ENCODE assay signal across 8 mouse cellular contexts in the genomic region with DNA sequence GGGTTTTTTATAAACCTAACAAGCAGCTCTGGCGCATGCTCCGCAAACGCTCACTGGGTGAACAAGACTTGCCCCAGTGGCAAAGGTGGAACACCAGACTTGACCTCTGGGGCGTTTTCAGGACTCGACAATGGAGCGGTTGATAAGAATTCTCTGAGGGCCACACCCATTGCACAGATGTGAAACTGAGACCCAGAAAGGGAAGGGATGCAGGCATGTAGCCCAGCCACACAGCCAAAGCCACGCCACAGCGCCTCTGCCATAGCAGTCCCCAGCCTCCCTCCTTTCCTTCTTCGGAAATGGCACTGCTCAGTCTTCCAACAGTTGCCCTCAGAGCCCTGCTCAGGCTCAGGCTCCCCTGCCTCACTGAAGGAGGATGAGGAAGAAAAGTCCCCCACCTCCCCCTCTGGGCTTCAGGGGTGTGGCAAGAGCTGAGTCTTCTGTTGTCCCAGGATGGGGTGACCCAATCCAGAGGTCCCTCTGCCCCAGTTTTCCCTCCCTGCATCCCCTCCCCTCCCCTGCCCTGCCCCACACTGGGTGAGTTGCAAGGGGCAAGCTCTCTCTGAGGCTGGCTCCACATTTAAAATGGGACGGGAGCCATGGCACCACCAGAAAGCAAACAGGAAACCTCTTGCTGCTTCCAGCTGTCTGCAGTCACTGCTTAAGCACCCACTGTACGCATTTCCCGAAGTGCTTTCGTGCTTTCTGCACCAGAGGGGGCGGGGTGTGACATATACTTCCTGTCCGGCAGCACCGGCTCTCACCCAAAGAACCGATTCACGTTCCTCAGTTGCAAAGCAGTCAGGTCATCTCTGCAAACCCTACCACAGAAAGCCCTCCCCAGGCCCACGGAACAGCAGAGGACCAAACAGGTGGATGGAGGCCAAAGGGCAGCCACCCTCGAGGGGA.
A peak's percentile ranks its signal among the peaks of the same experiment; 100 is the strongest.
DNase-seq lines count a peak whose midpoint lies in the region; ATAC-seq lines count a peak whose summit lies in the region.

No protein-coding gene starts in this region.

- H3K36me3 ChIP-seq in embryonic facial prominence, embryonic 11.5 days (replicated peaks; ENCODE audit: control insufficient read depth, insufficient read depth, low read depth, low read length), result no peaks in the 10 kb centered on the region
- H3K36me3 ChIP-seq in limb, embryonic 11.5 days (ENCODE audit: control insufficient read depth, insufficient read depth, low read length), result no peaks in the 10 kb centered on the region
- H3K36me3 ChIP-seq in midbrain, embryonic 11.5 days (ENCODE audit: control insufficient read depth, insufficient read depth, low read length), result no peaks in the 10 kb centered on the region
- no peaks in the 10 kb centered on the region for H3K36me3 ChIP-seq in stomach, embryonic 15.5 days

- H3K9me3 ChIP-seq in embryonic facial prominence, embryonic 11.5 days (replicated peaks; ENCODE audit: control insufficient read depth, low read length), result no peaks in the 10 kb centered on the region
- H3K9me3 ChIP-seq in limb, embryonic 11.5 days (ENCODE audit: control insufficient read depth, low read length), result no peaks in the 10 kb centered on the region
- no peaks in the 10 kb centered on the region for H3K9me3 ChIP-seq in midbrain, embryonic 11.5 days (ENCODE audit: control insufficient read depth, low read length)
- H3K9me3 ChIP-seq in stomach, embryonic 15.5 days, result no peaks in the 10 kb centered on the region

- DNase-seq in adrenal gland, postnatal 10 days, result peak; percentile 57
- DNase-seq in adrenal gland, postnatal 25 days, result no peak
- DNase-seq in embryonic facial prominence, embryonic 11.5 days (ENCODE audit: low spot score), result peak; percentile 24
- peak; percentile 59 for DNase-seq in heart, postnatal 4 days
- peak; percentile 43 for DNase-seq in limb, embryonic 11.5 days (ENCODE audit: low spot score)
- peak; percentile 80 for DNase-seq in midbrain, embryonic 11.5 days (ENCODE audit: low spot score, missing footprints)
- no peak for DNase-seq in gastrocnemius, adult 18-20 months (ENCODE audit: low spot score)

- H3K4me1 ChIP-seq in embryonic facial prominence, embryonic 11.5 days (ENCODE audit: control insufficient read depth, insufficient read depth, low read length), result peaks cover 7% of the 10 kb centered on the region; the same call in 1 of the 2 replicates
- H3K4me1 ChIP-seq in limb, embryonic 11.5 days (ENCODE audit: control insufficient read depth, insufficient read depth, low read length), result peaks cover 15% of the 10 kb centered on the region
- peaks cover 7% of the 10 kb centered on the region; the same call in 1 of the 2 replicates for H3K4me1 ChIP-seq in midbrain, embryonic 11.5 days (ENCODE audit: control insufficient read depth, insufficient read depth, low read length)
- H3K4me1 ChIP-seq in stomach, embryonic 15.5 days, result peaks cover 28% of the 10 kb centered on the region

- H3K4me3 ChIP-seq in embryonic facial prominence, embryonic 11.5 days (ENCODE audit: low read depth, low read length), result peak overlapping the region; percentile 11; the same call in 1 of the 2 replicates
- peak overlapping the region; percentile 12; the same call in 1 of the 2 replicates for H3K4me3 ChIP-seq in limb, embryonic 11.5 days (ENCODE audit: low read depth, low read length)
- no peak overlapping the region for H3K4me3 ChIP-seq in midbrain, embryonic 11.5 days (ENCODE audit: low read depth, low read length)
- peak overlapping the region; percentile 39 for H3K4me3 ChIP-seq in stomach, embryonic 15.5 days (replicated peaks)

- ATAC-seq in embryonic facial prominence, embryonic 11.5 days (replicated peaks; ENCODE audit: insufficient number of reproducible peaks, low FRiP score, low TSS enrichment, low read depth), result no peak
- ATAC-seq in limb, embryonic 11.5 days (ENCODE audit: insufficient number of reproducible peaks, low FRiP score, low TSS enrichment, low read depth), result no peak
- ATAC-seq in midbrain, embryonic 11.5 days (ENCODE audit: low FRiP score), result no peak
- ATAC-seq in stomach, embryonic 15.5 days (ENCODE audit: insufficient read depth, low FRiP score, low read depth), result peak; percentile 54; the same call in 1 of the 2 replicates

- H3K9ac ChIP-seq in embryonic facial prominence, embryonic 11.5 days (replicated peaks; ENCODE audit: low read length), result peak overlapping the region; percentile 40; the same call in 1 of the 2 replicates
- H3K9ac ChIP-seq in limb, embryonic 11.5 days (ENCODE audit: low read length), result peak overlapping the region; percentile 27
- H3K9ac ChIP-seq in midbrain, embryonic 11.5 days (ENCODE audit: low read length), result 0 out of 2 replicates have a peak overlapping the region, but pooled peaks have one; percentile 18
- H3K9ac ChIP-seq in stomach, embryonic 15.5 days, result no peak overlapping the region

- peak overlapping the region; percentile 2; the same call in 1 of the 2 replicates for H3K4me2 ChIP-seq in embryonic facial prominence, embryonic 11.5 days (ENCODE audit: low read depth, low read length)
- peak overlapping the region; percentile 32 for H3K4me2 ChIP-seq in limb, embryonic 11.5 days (ENCODE audit: low read depth, severe bottlenecking)
- H3K4me2 ChIP-seq in midbrain, embryonic 11.5 days, result peak overlapping the region; percentile 12; the same call in 1 of the 2 replicates
- H3K4me2 ChIP-seq in stomach, embryonic 15.5 days, result peak overlapping the region; percentile 62

- H3K27ac ChIP-seq in embryonic facial prominence, embryonic 11.5 days (replicated peaks; ENCODE audit: low read depth, low read length), result no peak overlapping the region
- no peak overlapping the region for H3K27ac ChIP-seq in limb, embryonic 11.5 days (replicated peaks; ENCODE audit: low read depth, low read length)
- H3K27ac ChIP-seq in midbrain, embryonic 11.5 days (ENCODE audit: low read depth, low read length), result no peak overlapping the region
- peak overlapping the region; percentile 94 for H3K27ac ChIP-seq in stomach, embryonic 15.5 days

- no peaks in the 10 kb centered on the region for H3K27me3 ChIP-seq in embryonic facial prominence, embryonic 11.5 days (ENCODE audit: control insufficient read depth, insufficient read depth, low read length)
- H3K27me3 ChIP-seq in limb, embryonic 11.5 days (ENCODE audit: control insufficient read depth, insufficient read depth, low read length), result no peaks in the 10 kb centered on the region
- H3K27me3 ChIP-seq in midbrain, embryonic 11.5 days (ENCODE audit: control insufficient read depth, insufficient read depth, low read length), result no peaks in the 10 kb centered on the region
- H3K27me3 ChIP-seq in stomach, embryonic 15.5 days (replicated peaks), result no peaks in the 10 kb centered on the region

- WGBS in embryonic facial prominence, embryonic 11.5 days, result 35% methylated on average over 20 of the region's 20 CpGs
- WGBS in limb, embryonic 11.5 days, result 39% methylated on average over 20 of the region's 20 CpGs
- 46% methylated on average over 20 of the region's 20 CpGs for WGBS in midbrain, embryonic 11.5 days
- WGBS in stomach, embryonic 15.5 days, result 20% methylated on average over 20 of the region's 20 CpGs

Comparison
In these comparisons a context has a peak if more than half of its experiments do, and no peak if none do; other contexts are left out.
1. DNase-seq: peak in adrenal gland, postnatal 10 days (single experiment), embryonic facial prominence, embryonic 11.5 days (single experiment), heart, postnatal 4 days (single experiment), limb, embryonic 11.5 days (single experiment) and midbrain, embryonic 11.5 days (single experiment); none in adrenal gland, postnatal 25 days (single experiment) and gastrocnemius, adult 18-20 months (single experiment).
2. H3K4me2 ChIP-seq: peak in every context shown above with its lines; median percentile 62 in stomach, embryonic 15.5 days; 32 in limb, embryonic 11.5 days; 12 in midbrain, embryonic 11.5 days; 2 in embryonic facial prominence, embryonic 11.5 days.